Comparison of ENCODE assay signal across 30 mouse cellular contexts in the genomic region with DNA sequence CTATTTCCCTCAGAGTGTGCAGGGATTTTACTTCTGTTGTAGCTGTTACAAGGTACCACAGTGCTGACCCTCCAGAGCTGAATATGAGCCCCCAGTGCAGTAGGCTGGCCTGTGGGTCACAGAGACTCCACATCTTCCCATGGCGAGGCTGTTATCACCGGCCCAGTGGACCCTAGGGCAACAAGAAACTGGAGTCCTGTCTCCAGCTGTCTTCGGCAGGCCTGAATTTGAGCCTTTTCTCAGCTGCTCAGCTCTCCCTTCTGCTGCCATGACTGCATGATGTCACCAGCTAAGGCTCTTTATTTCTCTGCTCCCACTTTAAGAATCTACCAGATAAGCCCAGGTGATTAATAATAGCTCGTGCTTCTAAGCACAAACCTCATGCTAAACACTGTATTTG. TPM values are rescaled to one million over a fixed set of nuclear protein-coding genes. Genes with fewer than 3 reads are reported as not detected.
DNase-seq lines count a peak whose midpoint lies in the region; ATAC-seq and TF ChIP-seq lines count a peak whose summit lies in the region.
"Had no signal": no experiment of that assay in that cellular context is flagged by ENCODE, and none has a peak within 500 bp of the region (broad histone marks: within the 10 kb centered on the region; RNA-seq: fewer than 3 reads in every experiment).

No protein-coding gene starts in this region.

- H3K9me3 ChIP-seq in heart, embryonic 13.5 days = no peaks in the 10 kb centered on the region
- no peaks in the 10 kb centered on the region for H3K9me3 ChIP-seq in heart, embryonic 12.5 days (replicated peaks)
- no peaks in the 10 kb centered on the region for H3K9me3 ChIP-seq in forebrain, embryonic 13.5 days (replicated peaks)
- H3K9me3 ChIP-seq in forebrain, embryonic 15.5 days = no peaks in the 10 kb centered on the region
- no peaks in the 10 kb centered on the region for H3K9me3 ChIP-seq in hindbrain, embryonic 14.5 days (ENCODE audit: control insufficient read depth, low read length)
- H3K9me3 ChIP-seq: heart, embryonic 10.5 days; hindbrain, embryonic 15.5 days; liver, embryonic 15.5 days; midbrain, embryonic 12.5 days; stomach, embryonic 15.5 days had no signal

- intact Hi-C loops in gastrocnemius, adult 2 months (cut with DNase I) = no loop called here

- no peak for DNase-seq in hindbrain, embryonic 14.5 days (ENCODE audit: low spot score)
- no peak for DNase-seq in testis, postnatal 14 days (ENCODE audit: low spot score)
- no peak for DNase-seq in gastrocnemius, adult 2 months
- DNase-seq: adrenal gland, postnatal 36 days; B cell, adult 2 months; cerebellum, adult 9-10 months; heart, postnatal 10 days; kidney, postnatal 4 days; liver; thymus, adult 2 months had no signal

- peak overlapping the region; percentile 4; the same call in 1 of the 2 replicates for H3K9ac ChIP-seq in heart, embryonic 13.5 days
- H3K9ac ChIP-seq in heart, embryonic 12.5 days = no peak overlapping the region
- no peak overlapping the region for H3K9ac ChIP-seq in forebrain, embryonic 13.5 days
- H3K9ac ChIP-seq in forebrain, embryonic 15.5 days (replicated peaks) = no peak overlapping the region
- no peak overlapping the region for H3K9ac ChIP-seq in hindbrain, embryonic 14.5 days
- H3K9ac ChIP-seq: hindbrain, embryonic 15.5 days; liver, embryonic 15.5 days; midbrain, embryonic 12.5 days; stomach, embryonic 15.5 days had no signal

- no peak for TF ChIP-seq CTCF in gastrocnemius, adult 2 months (IDR thresholded peaks at IDR 0.05)

- ATAC-seq in heart, embryonic 13.5 days (ENCODE audit: extremely low read depth, insufficient number of reproducible peaks, low FRiP score, low TSS enrichment) = no peak
- ATAC-seq in heart, embryonic 12.5 days (ENCODE audit: insufficient number of reproducible peaks, low FRiP score) = no peak
- peak; percentile 19 for ATAC-seq in forebrain, embryonic 13.5 days
- peak; percentile 21; the same call in 1 of the 2 replicates for ATAC-seq in forebrain, embryonic 15.5 days (replicated peaks)
- peak; percentile 46; the same call in 1 of the 2 replicates for ATAC-seq in hindbrain, embryonic 14.5 days (ENCODE audit: low FRiP score)
- ATAC-seq: intestine, postnatal 0 days; Patski had no signal

- peaks cover 7% of the 10 kb centered on the region for H3K27me3 ChIP-seq in heart, embryonic 13.5 days (replicated peaks)
- peaks cover 3% of the 10 kb centered on the region; the same call in 1 of the 2 replicates for H3K27me3 ChIP-seq in heart, embryonic 12.5 days (replicated peaks)
- H3K27me3 ChIP-seq in forebrain, embryonic 13.5 days = no peaks in the 10 kb centered on the region
- no peaks in the 10 kb centered on the region for H3K27me3 ChIP-seq in forebrain, embryonic 15.5 days
- no peaks in the 10 kb centered on the region for H3K27me3 ChIP-seq in hindbrain, embryonic 14.5 days (ENCODE audit: control insufficient read depth, insufficient read depth, low read length)
- H3K27me3 ChIP-seq: hindbrain, embryonic 15.5 days; liver, embryonic 15.5 days; midbrain, embryonic 12.5 days; stomach, embryonic 15.5 days had no signal

- WGBS in heart, embryonic 13.5 days = 28% methylated on average over 4 of the region's 4 CpGs
- 22% methylated on average over 4 of the region's 4 CpGs for WGBS in heart, embryonic 12.5 days
- 51% methylated on average over 4 of the region's 4 CpGs for WGBS in forebrain, embryonic 13.5 days
- 58% methylated on average over 4 of the region's 4 CpGs for WGBS in forebrain, embryonic 15.5 days
- WGBS in hindbrain, embryonic 14.5 days = 46% methylated on average over 4 of the region's 4 CpGs

- H3K27ac ChIP-seq in heart, embryonic 13.5 days (replicated peaks) = no peak overlapping the region
- H3K27ac ChIP-seq in heart, embryonic 12.5 days (ENCODE audit: poor library complexity, severe bottlenecking) = no peak overlapping the region
- peak overlapping the region; percentile 44; the same call in 1 of the 2 replicates for H3K27ac ChIP-seq in forebrain, embryonic 13.5 days
- peak overlapping the region; percentile 5; the same call in 1 of the 2 replicates for H3K27ac ChIP-seq in forebrain, embryonic 15.5 days (replicated peaks)
- H3K27ac ChIP-seq in hindbrain, embryonic 14.5 days = no peak overlapping the region
- no peak overlapping the region for H3K27ac ChIP-seq in gastrocnemius, adult 2 months
- H3K27ac ChIP-seq: heart, embryonic 10.5 days; hindbrain, embryonic 15.5 days; liver, embryonic 15.5 days; macrophage; midbrain, embryonic 12.5 days; stomach, embryonic 15.5 days had no signal

- peaks cover 28% of the 10 kb centered on the region for H3K4me1 ChIP-seq in heart, embryonic 13.5 days
- H3K4me1 ChIP-seq in heart, embryonic 12.5 days (replicated peaks) = peaks cover 39% of the 10 kb centered on the region
- peaks cover 33% of the 10 kb centered on the region for H3K4me1 ChIP-seq in forebrain, embryonic 13.5 days
- peaks cover 19% of the 10 kb centered on the region; the same call in 1 of the 2 replicates for H3K4me1 ChIP-seq in forebrain, embryonic 15.5 days
- peaks cover 24% of the 10 kb centered on the region for H3K4me1 ChIP-seq in hindbrain, embryonic 14.5 days (replicated peaks; ENCODE audit: control insufficient read depth, insufficient read depth, low read length)
- H3K4me1 ChIP-seq: liver, embryonic 15.5 days; stomach, embryonic 15.5 days had no signal

- H3K4me3 ChIP-seq in heart, embryonic 13.5 days = no peak overlapping the region
- H3K4me3 ChIP-seq in heart, embryonic 12.5 days = no peak overlapping the region
- H3K4me3 ChIP-seq in forebrain, embryonic 13.5 days = no peak overlapping the region
- H3K4me3 ChIP-seq in forebrain, embryonic 15.5 days = no peak overlapping the region
- H3K4me3 ChIP-seq in hindbrain, embryonic 14.5 days (replicated peaks; ENCODE audit: low read length) = no peak overlapping the region
- no peak overlapping the region for H3K4me3 ChIP-seq in gastrocnemius, adult 2 months
- H3K4me3 ChIP-seq: heart, embryonic 10.5 days; hindbrain, embryonic 15.5 days; liver, embryonic 15.5 days; midbrain, embryonic 12.5 days; stomach, embryonic 15.5 days had no signal

- H3K4me2 ChIP-seq in heart, embryonic 13.5 days = no peak overlapping the region
- H3K4me2 ChIP-seq in heart, embryonic 12.5 days = no peak overlapping the region
- H3K4me2 ChIP-seq in forebrain, embryonic 13.5 days = no peak overlapping the region
- no peak overlapping the region for H3K4me2 ChIP-seq in forebrain, embryonic 15.5 days (replicated peaks)
- no peak overlapping the region for H3K4me2 ChIP-seq in hindbrain, embryonic 14.5 days (replicated peaks)
- H3K4me2 ChIP-seq: hindbrain, embryonic 15.5 days; liver, embryonic 15.5 days; midbrain, embryonic 12.5 days; stomach, embryonic 15.5 days had no signal

- no peaks in the 10 kb centered on the region for H3K36me3 ChIP-seq in heart, embryonic 13.5 days
- no peaks in the 10 kb centered on the region for H3K36me3 ChIP-seq in heart, embryonic 12.5 days
- no peaks in the 10 kb centered on the region for H3K36me3 ChIP-seq in forebrain, embryonic 13.5 days (ENCODE audit: poor library complexity, severe bottlenecking)
- H3K36me3 ChIP-seq in forebrain, embryonic 15.5 days = no peaks in the 10 kb centered on the region
- no peaks in the 10 kb centered on the region for H3K36me3 ChIP-seq in hindbrain, embryonic 14.5 days (replicated peaks; ENCODE audit: control insufficient read depth, insufficient read depth)
- H3K36me3 ChIP-seq: G1E; heart, embryonic 10.5 days; hindbrain, embryonic 15.5 days; liver, embryonic 15.5 days; midbrain, embryonic 12.5 days; stomach, embryonic 15.5 days had no signal

RNA-seq across cellular contexts. Expression of gene Prmt8, which starts 11.0 kb away (rescaled TPM):
- 0.28 and 0.29 TPM in 2 replicates for polyA plus RNA-seq in heart, embryonic 13.5 days (2015; fragmentation: Nextera tagmentation; extraction: Ambion mirVana)
- polyA plus RNA-seq in heart, embryonic 12.5 days (2016; fragmentation: Nextera tagmentation; extraction: Ambion mirVana) = 0.79 and 0.96 TPM in 2 replicates
- polyA plus RNA-seq in forebrain, embryonic 13.5 days (2015; fragmentation: Nextera tagmentation; extraction: Ambion mirVana) = 20.3 and 22.1 TPM in 2 replicates
- 26.1 and 26.8 TPM in 2 replicates for polyA plus RNA-seq in forebrain, embryonic 15.5 days (2015; fragmentation: Nextera tagmentation; extraction: Ambion mirVana)
- polyA plus RNA-seq in hindbrain, embryonic 14.5 days (2014; fragmentation: Nextera tagmentation; extraction: Ambion mirVana) = 35.0 and 37.4 TPM in 2 replicates
- total RNA-seq in gastrocnemius, adult 2 months (2021) = not detected
- total RNA-seq: adrenal gland, adult 18-20 months; adrenal gland, postnatal 36 days; CH12.LX; gastrocnemius, adult 8-10 months; granulocyte monocyte progenitor cell, adult 5-6 weeks; heart, postnatal 10 days; monocyte, adult 5-6 weeks had no signal
- polyA plus RNA-seq: G1E; kidney, embryonic 16.5 days; liver, embryonic 15.5 days; lung, embryonic 16.5 days; macrophage; Patski; thymus, adult 2 months had no signal

Comparison
In these comparisons a context has a peak if more than half of its experiments do, and no peak if none do; other contexts are left out.
1. ATAC-seq: peak in forebrain, embryonic 13.5 days (single experiment), forebrain, embryonic 15.5 days (single experiment) and hindbrain, embryonic 14.5 days (single experiment); none in heart, embryonic 13.5 days (single experiment) and heart, embryonic 12.5 days (single experiment).
2. H3K27ac ChIP-seq: peak in forebrain, embryonic 13.5 days (single experiment) and forebrain, embryonic 15.5 days (single experiment); none in heart, embryonic 13.5 days (single experiment), heart, embryonic 12.5 days (single experiment), hindbrain, embryonic 14.5 days (single experiment) and gastrocnemius, adult 2 months (single experiment).
3. RNA of gene Prmt8, which starts 11.0 kb away (polyA plus RNA-seq): 35.0 to 37.4 TPM in hindbrain, embryonic 14.5 days, 26.1 to 26.8 TPM in forebrain, embryonic 15.5 days and 20.3 to 22.1 TPM in forebrain, embryonic 13.5 days; 0.79 to 0.96 TPM in heart, embryonic 12.5 days and 0.28 to 0.29 TPM in heart, embryonic 13.5 days; every median in the first group is over 10 times any median in the second.